In genomic region chr13:47237376-47237775, GRCm38 (mm10) we compare ENCODE assay signal across 12 mouse cellular contexts.
"Had no signal": no experiment of that assay in that cellular context is flagged by ENCODE, and none has a peak within 500 bp of the region (broad histone marks: within the 10 kb centered on the region; RNA-seq: fewer than 3 reads in every experiment).

No protein-coding gene starts in this region.

- DNase-seq: kidney, postnatal 10 days; lung, embryonic 14.5 days; lung, postnatal 10 days; lung, postnatal 4 days; right cerebral cortex, postnatal 14 days; thymus, postnatal 36 days had no signal

- H3K4me2 ChIP-seq: limb, embryonic 15.5 days; liver, embryonic 12.5 days; lung, embryonic 14.5 days; stomach, embryonic 15.5 days had no signal

- H3K4me3 ChIP-seq: layer of hippocampus, adult 2 months; limb, embryonic 15.5 days; liver, embryonic 12.5 days; midbrain, embryonic 10.5 days; stomach, embryonic 15.5 days had no signal

- H3K36me3 ChIP-seq: liver, embryonic 12.5 days; midbrain, embryonic 10.5 days; stomach, embryonic 15.5 days had no signal

- H3K27me3 ChIP-seq: limb, embryonic 15.5 days; liver, embryonic 12.5 days; stomach, embryonic 15.5 days had no signal

- ATAC-seq: liver, embryonic 12.5 days; midbrain, embryonic 16.5 days had no signal

- H3K9ac ChIP-seq: limb, embryonic 15.5 days; liver, embryonic 12.5 days; lung, embryonic 14.5 days; stomach, embryonic 15.5 days had no signal

- H3K4me1 ChIP-seq: limb, embryonic 15.5 days; liver, embryonic 12.5 days; stomach, embryonic 15.5 days had no signal

- H3K27ac ChIP-seq: layer of hippocampus, adult 2 months; limb, embryonic 15.5 days; liver, embryonic 12.5 days; midbrain, embryonic 10.5 days; stomach, embryonic 15.5 days had no signal

- H3K9me3 ChIP-seq: limb, embryonic 15.5 days; liver, embryonic 12.5 days; midbrain, embryonic 10.5 days; stomach, embryonic 15.5 days had no signal
